Mouse (Mus musculus) brain, embryonic 14.5 days (tissue): ENCODE data around the gene Krt77. TPM values are rescaled to one million over a fixed set of nuclear protein-coding genes. Genes with fewer than 3 reads are reported as not detected.

ENCODE experiments used
- DNase-seq: peaks from one replicate; pipeline ENCODE4 v3.0.0-alpha.2; 2011; ENCODE audit warnings: low read depth
- CTCF ChIP-seq: fragments of 200-500 bp; IDR thresholded peaks from 2 replicates; pipeline ENCODE4 v1.5.1; 2012; ENCODE audit warnings: inconsistent platforms, mild to moderate bottlenecking, moderate library complexity, borderline replicate concordance; ENCODE audit not compliant: insufficient read depth, insufficient read length; ENCODE audit errors: extremely low read depth
- POLR2A ChIP-seq: fragments of 200-500 bp; IDR thresholded peaks from 2 replicates; pipeline ENCODE4 v1.6.1; 2012; ENCODE audit warnings: mild to moderate bottlenecking, inconsistent platforms, borderline replicate concordance; ENCODE audit not compliant: poor library complexity, insufficient read depth, insufficient read length, severe bottlenecking; ENCODE audit errors: extremely low read depth
- polyA plus RNA-seq: library from polyadenylated mRNA; depleted of rRNA; stranded (reverse); fragments of >200 nt; gene quantifications from 2 replicates; pipeline ENCODE4 v1.2.3, GENCODE M21; 2012

Gene Krt77
- polyA plus RNA-seq, 1 experiment: 0.53 TPM

DNA sequence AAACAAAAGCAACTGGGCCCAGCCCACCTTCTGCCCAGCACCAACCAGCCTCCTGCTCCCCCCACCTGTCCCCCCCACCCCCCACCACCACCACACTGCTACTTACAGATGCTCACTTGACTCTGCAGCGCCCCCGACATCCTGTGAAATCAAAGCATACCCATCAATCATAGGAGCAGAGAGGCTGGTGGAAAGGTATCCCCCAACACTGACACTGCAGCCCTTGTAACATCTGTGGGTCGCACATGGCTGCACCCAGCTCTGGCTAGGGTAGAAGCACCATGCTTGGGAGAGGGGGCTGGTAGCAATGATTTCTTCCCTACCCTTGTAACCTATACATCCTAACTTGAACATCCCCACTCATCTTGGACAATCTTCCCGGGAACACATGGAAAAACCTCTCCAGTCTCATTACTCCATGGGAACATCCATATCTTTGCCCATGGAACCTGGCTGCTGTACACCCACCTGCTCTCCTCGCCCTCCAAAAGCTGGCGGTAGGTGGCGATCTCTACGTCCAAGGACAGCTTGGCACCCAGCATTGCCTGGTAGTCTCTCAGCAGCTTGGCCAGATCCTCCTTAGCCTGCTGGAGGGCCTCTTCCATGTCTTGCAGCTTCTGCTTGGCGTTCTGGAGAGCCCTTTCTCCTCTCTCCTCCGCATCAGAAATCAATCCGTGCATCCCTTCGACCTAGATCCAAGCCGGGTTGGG, 8.9 kb downstream of the Krt77 start:
- no peak for TF ChIP-seq POLR2A
- peak; percentile 20; the same call in 1 of the 2 replicates for TF ChIP-seq CTCF
- peak; percentile 11 for DNase-seq

DNA sequence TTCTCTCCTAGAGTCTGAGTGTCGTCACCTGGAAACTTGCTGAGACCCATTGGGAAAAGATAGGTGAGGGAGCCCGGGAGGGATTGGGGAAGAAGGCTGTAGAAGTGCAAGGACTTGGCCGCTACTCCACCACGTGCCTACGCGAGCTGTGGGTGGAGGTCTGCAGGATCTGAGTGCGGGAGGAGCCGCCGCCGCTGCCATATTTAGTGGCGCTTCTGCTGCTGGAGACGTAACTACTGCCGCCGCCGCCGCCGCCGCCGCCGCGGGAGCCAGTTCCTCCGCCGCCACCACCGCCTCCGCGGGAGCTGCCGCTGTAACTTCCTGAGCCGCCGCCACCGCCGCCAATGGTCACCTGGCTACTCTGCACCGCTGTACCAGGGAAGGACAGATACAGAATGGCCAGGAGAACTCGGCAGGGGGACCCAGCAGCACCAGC, 9.8 kb downstream of the Krt77 start:
- peak; percentile 72 for DNase-seq
- TF ChIP-seq CTCF (0 out of 2 replicates have a peak, but pooled peaks have one; percentile 6), POLR2A (no peak)

DNA sequence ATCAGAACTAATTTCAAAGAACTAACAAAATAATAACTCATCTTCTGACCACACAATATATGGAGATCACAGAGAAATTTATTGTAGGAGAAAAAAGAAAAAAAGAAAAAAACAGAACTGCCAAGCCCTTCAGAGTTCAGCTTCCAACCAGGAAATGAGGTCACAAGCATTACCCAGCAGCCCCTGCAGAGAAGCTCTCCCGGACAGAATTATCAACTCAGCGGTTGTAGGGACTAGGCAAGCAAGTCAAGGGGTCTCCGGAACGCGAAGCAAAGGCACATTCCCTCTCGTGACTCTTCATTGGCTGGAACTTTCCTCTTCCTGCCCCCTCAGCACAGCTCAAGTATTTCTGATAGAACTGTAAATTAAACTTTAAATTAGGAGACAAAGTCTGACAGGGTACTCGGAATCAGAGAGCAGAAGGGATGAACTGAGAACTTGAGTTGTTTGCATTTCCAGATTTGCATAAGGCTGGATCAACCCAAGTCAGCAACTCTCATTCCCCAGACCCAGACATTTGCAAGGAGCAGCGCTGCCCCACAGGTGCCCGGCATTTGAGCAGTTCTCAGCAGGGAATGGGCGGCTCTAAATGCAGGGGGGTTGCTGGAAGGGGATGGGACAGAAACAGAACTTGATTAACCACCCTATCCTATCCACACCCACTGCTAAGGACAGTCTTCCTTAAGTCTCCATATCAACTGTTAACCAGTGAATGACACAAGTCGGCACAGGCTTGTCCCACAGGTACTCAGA, 10.7 kb downstream of the Krt77 start:
- TF ChIP-seq CTCF (no peak), POLR2A (no peak)
- no peak for DNase-seq

DNA sequence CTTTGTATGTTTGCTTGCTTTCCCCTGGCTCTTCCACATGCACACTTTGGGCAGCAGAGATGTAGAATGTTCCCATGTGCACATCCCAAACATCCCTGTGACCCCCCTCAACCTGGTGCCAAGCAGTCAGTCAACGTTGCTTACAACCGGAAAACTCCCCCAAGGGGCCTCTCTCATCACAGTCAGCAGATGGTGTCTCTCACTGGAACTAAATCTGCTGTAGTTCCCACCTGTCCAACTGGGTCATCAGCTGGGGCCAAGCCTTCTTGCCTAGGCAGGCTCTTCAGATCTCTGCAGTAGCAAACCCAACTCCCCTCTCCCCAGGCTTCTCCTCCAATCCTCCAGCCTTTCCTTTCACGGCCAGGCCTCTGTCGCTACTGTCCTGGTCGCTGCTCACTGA, 12.8 kb downstream of the Krt77 start:
- no peak for DNase-seq
- no peak for TF ChIP-seq CTCF
- TF ChIP-seq POLR2A: no peak

DNA sequence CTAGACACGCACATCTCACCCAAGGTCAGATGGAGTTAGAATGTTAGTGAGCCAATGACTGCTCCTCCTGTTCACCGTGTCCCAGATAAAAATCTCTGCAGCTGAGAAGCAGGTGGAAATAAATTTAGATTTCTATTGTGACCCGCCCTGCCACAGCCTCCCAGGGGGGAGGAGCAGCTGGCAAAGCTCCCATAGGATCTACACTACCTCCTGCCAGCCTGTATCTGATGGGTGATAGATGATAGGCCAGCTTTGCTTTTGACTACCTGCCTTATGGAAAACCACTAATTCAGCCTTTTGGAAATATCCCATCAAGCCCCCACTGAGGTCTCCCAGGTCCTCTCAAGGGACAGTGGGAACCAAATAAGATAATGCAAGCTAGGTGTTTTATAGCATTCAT, 13.8 kb downstream of the Krt77 start:
- TF ChIP-seq CTCF (no peak), POLR2A (no peak)
- DNase-seq: no peak

DNA sequence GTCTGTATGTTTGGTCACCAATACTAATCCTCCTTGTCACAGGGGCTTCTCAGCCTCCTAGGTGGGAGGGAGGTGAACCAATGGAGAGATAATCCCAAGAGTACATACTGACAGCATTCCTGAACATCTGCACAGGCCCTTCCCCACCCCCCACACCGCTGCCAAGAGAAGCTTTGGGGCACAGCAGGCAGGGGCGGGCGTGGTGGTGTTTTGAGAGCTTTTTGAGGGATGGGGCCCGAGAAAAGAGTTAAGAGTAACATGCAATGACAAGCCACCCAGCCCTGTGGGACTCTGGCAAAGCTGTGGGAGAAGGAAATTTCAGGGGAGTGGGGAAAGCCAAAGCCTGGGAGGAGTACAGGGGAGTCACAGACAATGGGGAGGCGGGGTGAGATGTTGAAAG, 15.2 kb downstream of the Krt77 start:
- no peak for TF ChIP-seq POLR2A
- DNase-seq: no peak

DNA sequence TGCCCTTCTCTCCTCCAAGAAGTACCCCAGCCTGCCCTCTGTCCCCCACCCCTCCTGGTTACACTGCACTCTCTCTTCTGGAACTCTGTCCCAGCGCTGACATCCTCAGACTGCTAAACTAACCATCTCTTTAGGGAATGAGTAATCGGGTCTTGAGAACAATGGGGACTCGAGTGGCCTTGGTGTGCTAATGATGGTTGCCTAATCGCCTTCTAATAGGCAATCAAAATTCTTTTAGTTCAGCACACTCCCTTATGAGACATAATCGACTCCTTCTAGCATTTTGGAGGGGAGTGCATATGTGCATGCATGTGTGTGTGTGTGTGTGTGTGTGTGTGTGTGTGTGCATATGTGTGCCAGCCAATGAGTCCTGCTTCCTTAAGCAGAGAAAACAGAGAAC, 16.9 kb downstream of the Krt77 start:
- no peak for TF ChIP-seq CTCF
- no peak for TF ChIP-seq POLR2A
- DNase-seq: peak; percentile 49

DNA sequence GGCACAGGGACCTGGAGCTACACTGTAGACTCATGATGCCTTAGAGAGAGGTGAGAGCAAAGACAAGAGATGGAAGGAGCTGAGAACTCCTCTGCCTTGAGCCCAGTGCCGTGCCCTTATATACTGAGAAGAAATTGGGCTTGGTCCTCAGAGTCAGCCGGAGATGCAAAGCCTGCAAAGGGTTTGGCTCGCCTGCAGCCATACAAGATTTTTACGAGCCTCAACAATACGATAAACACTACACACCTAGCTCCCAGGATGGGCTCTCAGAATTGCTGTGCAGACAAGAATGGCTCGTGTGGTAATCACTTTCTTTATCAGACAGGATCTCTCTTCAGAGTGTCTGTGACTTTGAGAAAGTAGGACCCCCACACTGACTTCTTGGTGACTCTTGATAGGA, 18.8 kb downstream of the Krt77 start, which contains the start of gene Krt1:
TSS of gene Krt1 (minus strand) at position 101 of the 400 bp plus-strand sequence.
- DNase-seq: no peak
- TF ChIP-seq POLR2A (no peak), CTCF (no peak)

DNA sequence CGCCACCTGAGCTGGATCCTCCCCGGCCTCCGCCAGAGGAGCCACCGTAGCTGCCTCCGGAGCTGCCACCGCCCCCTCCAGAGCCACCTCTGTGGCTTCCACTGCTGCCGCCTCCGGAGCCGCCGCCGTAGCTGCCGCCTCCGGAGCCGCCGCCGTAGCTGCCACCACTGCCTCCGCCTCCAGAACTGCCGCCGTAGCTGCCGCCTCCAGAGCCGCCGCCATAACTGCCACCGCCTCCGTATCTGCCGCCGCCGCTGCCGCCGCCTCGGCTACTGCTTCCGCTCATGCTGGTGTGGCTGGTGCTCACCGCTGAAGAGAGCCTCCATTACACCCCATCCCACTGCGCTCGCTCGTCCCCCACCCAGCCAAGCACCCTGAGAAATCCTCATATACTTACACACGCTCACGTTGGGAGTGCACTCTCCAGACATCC, 23.5 kb downstream of the Krt77 start:
- TF ChIP-seq CTCF: no peak
- TF ChIP-seq POLR2A: peak; percentile 57
- peak; percentile 77 for DNase-seq

DNA sequence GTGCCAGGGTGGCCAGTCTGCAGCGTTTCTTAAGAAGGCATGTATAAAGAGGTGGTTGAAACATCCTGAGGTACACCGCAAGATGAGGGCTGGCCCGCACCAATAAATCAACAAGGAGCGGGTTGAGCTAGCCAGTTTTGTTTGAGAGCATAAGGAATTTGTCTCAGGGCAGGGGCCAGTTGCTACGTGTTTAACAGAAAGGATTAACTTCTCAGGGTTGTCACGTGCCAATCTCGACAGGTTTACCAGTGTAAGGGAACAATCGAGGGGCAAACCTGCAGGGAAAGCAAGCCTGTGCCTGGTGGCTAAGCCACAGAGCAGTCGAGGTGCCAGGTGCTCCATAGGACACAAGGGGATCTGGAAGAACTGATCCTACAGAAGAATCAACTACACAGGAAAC, 26.3 kb downstream of the Krt77 start:
- no peak for DNase-seq
- TF ChIP-seq CTCF (no peak), POLR2A (no peak)

DNA sequence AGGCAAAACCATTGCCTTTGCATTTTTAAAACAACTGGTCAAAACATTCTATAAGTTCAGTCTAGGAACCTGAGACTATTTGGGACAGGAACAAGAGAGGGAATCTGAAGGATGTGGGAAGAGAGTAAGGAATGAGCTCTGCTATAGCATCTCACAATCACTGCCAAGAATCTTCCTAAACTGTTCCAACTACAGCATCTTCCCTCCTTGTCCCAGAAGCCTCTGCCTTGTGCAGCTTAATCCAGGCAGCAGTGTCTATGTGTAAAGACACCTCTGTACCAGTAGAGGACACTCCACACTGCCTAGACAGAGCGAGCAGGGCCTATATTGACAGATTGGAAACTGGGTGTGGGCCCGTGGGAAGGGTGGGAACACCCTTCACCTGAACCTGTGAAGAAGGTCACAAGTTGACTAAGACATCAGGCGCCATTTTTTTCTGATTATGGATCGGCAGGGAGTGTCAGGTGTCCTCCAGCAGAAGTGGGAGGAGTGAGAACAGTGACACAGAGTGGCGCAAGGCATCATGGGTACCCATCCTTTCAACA, 34.6 kb downstream of the Krt77 start:
- no peak for DNase-seq
- TF ChIP-seq CTCF (peak; percentile 14; the same call in 1 of the 2 replicates), POLR2A (no peak)
